8 mouse cellular contexts compared by ENCODE assay signal in the genomic region with DNA sequence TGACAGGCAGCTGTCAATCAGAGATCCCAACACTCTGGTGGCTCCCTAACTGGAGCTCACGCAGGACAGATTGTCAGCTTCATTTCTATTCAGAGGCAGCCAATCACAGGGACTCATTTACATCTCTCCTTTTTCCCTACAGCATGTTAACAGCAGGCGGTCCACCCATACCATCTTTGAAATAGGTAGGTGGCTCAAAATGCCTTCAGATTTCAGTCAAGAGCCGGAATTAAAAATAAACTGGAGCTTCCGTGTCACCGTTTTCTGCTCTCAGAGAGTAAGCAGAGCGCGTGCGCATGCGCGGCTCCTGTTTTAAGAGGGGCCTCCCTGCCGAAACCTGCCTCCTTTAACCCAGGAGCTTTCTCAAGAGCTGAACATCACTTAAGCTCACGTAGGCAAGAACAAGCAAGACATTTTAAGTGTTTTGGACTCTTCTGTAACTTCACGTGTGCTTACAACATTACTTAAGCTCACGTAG.
DNase-seq lines count a peak whose midpoint lies in the region; ATAC-seq and TF ChIP-seq lines count a peak whose summit lies in the region.
"Had no signal": no experiment of that assay in that cellular context is flagged by ENCODE, and none has a peak within 500 bp of the region (broad histone marks: within the 10 kb centered on the region; RNA-seq: fewer than 3 reads in every experiment).

No protein-coding gene starts in this region.

- TF ChIP-seq POLR2A in ES-Bruce4 (IDR thresholded peaks at IDR 0.05; ENCODE audit: insufficient read depth, low read length), result no peak

- H3K9me3 ChIP-seq in ES-Bruce4 (replicated peaks; ENCODE audit: control insufficient read depth, insufficient read depth, low read length, poor library complexity, severe bottlenecking), result no peaks in the 10 kb centered on the region
- H3K9me3 ChIP-seq in neural tube, embryonic 15.5 days (replicated peaks), result no peaks in the 10 kb centered on the region
- H3K9me3 ChIP-seq: limb, embryonic 15.5 days had no signal

- H3K4me2 ChIP-seq in neural tube, embryonic 15.5 days, result peak overlapping the region; percentile 9
- H3K4me2 ChIP-seq: limb, embryonic 15.5 days had no signal

- H3K4me3 ChIP-seq in ES-Bruce4 (ENCODE audit: low read depth, low read length), result no peak overlapping the region; the same call in 1 of the 2 replicates
- H3K4me3 ChIP-seq in neural tube, embryonic 15.5 days (replicated peaks), result no peak overlapping the region
- H3K4me3 ChIP-seq: limb, embryonic 15.5 days had no signal

- WGBS in neural tube, embryonic 15.5 days, result 57% methylated on average over 14 of the region's 14 CpGs

- 0 out of 2 replicates have a peak, but pooled peaks have one; percentile 33 for ATAC-seq in neural tube, embryonic 15.5 days (ENCODE audit: low FRiP score)
- ATAC-seq in megakaryocyte-erythroid progenitor cell, adult 5-6 weeks (replicated peaks; ENCODE audit: low FRiP score, low TSS enrichment, poor library complexity, severe bottlenecking), result no peak

- 0 out of 2 replicates have a peak overlapping the region, but pooled peaks have one; percentile 56 for H3K9ac ChIP-seq in ES-Bruce4 (ENCODE audit: low read depth, poor library complexity, severe bottlenecking)
- H3K9ac ChIP-seq in neural tube, embryonic 15.5 days (replicated peaks), result no peak overlapping the region
- H3K9ac ChIP-seq: limb, embryonic 15.5 days had no signal

- peak; percentile 11 for DNase-seq in cerebellum, adult 11 months
- DNase-seq in frontal cortex, postnatal 10 days (ENCODE audit: low spot score in 2 of 2), result peak; percentile 53 to 56
- DNase-seq in left cerebral cortex, adult 11 months (ENCODE audit: low spot score), result peak; percentile 63
- no peak for DNase-seq in MN1 (ENCODE audit: low spot score)

- no peak for TF ChIP-seq EP300 in ES-Bruce4 (IDR thresholded peaks at IDR 0.05; ENCODE audit: insufficient read depth, low read depth, low read length)

- H3K4me1 ChIP-seq in ES-Bruce4 (ENCODE audit: control insufficient read depth, insufficient read depth, low read length), result peaks cover 3% of the 10 kb centered on the region
- H3K4me1 ChIP-seq in neural tube, embryonic 15.5 days, result peaks cover 25% of the 10 kb centered on the region

- H3K27ac ChIP-seq in ES-Bruce4 (ENCODE audit: insufficient read depth, low read length), result no peak overlapping the region
- H3K27ac ChIP-seq in neural tube, embryonic 15.5 days (replicated peaks), result no peak overlapping the region
- H3K27ac ChIP-seq: limb, embryonic 15.5 days had no signal

- no peaks in the 10 kb centered on the region for H3K36me3 ChIP-seq in ES-Bruce4 (ENCODE audit: control insufficient read depth, insufficient read depth, low read length, poor library complexity, severe bottlenecking)
- H3K36me3 ChIP-seq in neural tube, embryonic 15.5 days, result no peaks in the 10 kb centered on the region
- H3K36me3 ChIP-seq: limb, embryonic 15.5 days had no signal

- H3K27me3 ChIP-seq in ES-Bruce4 (ENCODE audit: control insufficient read depth, insufficient read depth, low read length, poor library complexity, severe bottlenecking), result no peaks in the 10 kb centered on the region
- H3K27me3 ChIP-seq in neural tube, embryonic 15.5 days (replicated peaks), result no peaks in the 10 kb centered on the region
- H3K27me3 ChIP-seq: limb, embryonic 15.5 days had no signal

- TF ChIP-seq CTCF in ES-Bruce4 (IDR thresholded peaks at IDR 0.05; ENCODE audit: low read depth, low read length), result no peak
